Mouse (Mus musculus) MEL (cell line): ENCODE measurements around the gene Gm20388.

Experiments used
- CTCF ChIP-seq, 3 experiments: IDR thresholded peaks in 2 of 3; conservative IDR thresholded peaks in 1 of 3; 2 replicates each; pipeline ENCODE4 v1.5.1; 2011 to 2012; ENCODE audit warnings: low read length in 3 of 3, low read depth in 2 of 3, mild to moderate bottlenecking in 2 of 3, improper control_type of control experiment in 1 of 3, inconsistent platforms in 1 of 3, mixed read lengths in 1 of 3, moderate library complexity in 1 of 3; ENCODE audit not compliant: control insufficient read depth in 1 of 3, insufficient read depth in 1 of 3, poor library complexity in 1 of 3, severe bottlenecking in 1 of 3
- EP300 ChIP-seq, 2 experiments: IDR thresholded peaks; 2 replicates each; pipeline ENCODE4 v1.6.1; 2011; ENCODE audit warnings: improper control_type of control experiment in 2 of 2, low read length in 2 of 2, low read depth in 1 of 2, mild to moderate bottlenecking in 1 of 2
- ETS1 ChIP-seq: IDR thresholded peaks from 2 replicates; pipeline ENCODE4 v1.6.1; 2012; ENCODE audit warnings: low read depth, mild to moderate bottlenecking, inconsistent platforms, low read length, improper control_type of control experiment, moderate library complexity
- MAX ChIP-seq: IDR thresholded peaks from 2 replicates; pipeline ENCODE4 v1.6.1; 2011; ENCODE audit warnings: low read length, improper control_type of control experiment
- MAZ ChIP-seq: IDR thresholded peaks from 2 replicates; pipeline ENCODE4 v1.6.1; 2012; ENCODE audit warnings: low read depth, mild to moderate bottlenecking, inconsistent platforms, low read length, improper control_type of control experiment
- MXI1 ChIP-seq: IDR thresholded peaks from 2 replicates; pipeline ENCODE4 v1.6.1; 2011; ENCODE audit warnings: mild to moderate bottlenecking, low read depth, low read length, improper control_type of control experiment
- MYC ChIP-seq: IDR thresholded peaks from 2 replicates; pipeline ENCODE4 v1.6.1; 2011; ENCODE audit warnings: low read depth, mild to moderate bottlenecking, low read length, improper control_type of control experiment, moderate library complexity
- POLR2A ChIP-seq, 2 experiments: IDR thresholded peaks; 2 replicates each; pipeline ENCODE4 v1.6.1; 2011 to 2012; ENCODE audit warnings: low read length in 2 of 2, mild to moderate bottlenecking in 2 of 2, control low read depth in 1 of 2, improper control_type of control experiment in 1 of 2, low read depth in 1 of 2, moderate library complexity in 1 of 2; ENCODE audit not compliant: control insufficient read depth in 1 of 2, insufficient read depth in 1 of 2, poor library complexity in 1 of 2
- RCOR1 ChIP-seq: IDR thresholded peaks from 2 replicates; pipeline ENCODE4 v1.6.1; 2012; ENCODE audit warnings: low read depth, mild to moderate bottlenecking, inconsistent platforms, low read length, improper control_type of control experiment
- SMC3 ChIP-seq: IDR thresholded peaks from 2 replicates; pipeline ENCODE4 v1.6.1; 2011; ENCODE audit warnings: low read depth, low read length, improper control_type of control experiment
- UBTF ChIP-seq: IDR thresholded peaks from 2 replicates; pipeline ENCODE4 v1.6.1; 2012; ENCODE audit warnings: low read depth, mild to moderate bottlenecking, inconsistent platforms, low read length, improper control_type of control experiment, moderate library complexity, borderline replicate concordance; ENCODE audit not compliant: insufficient read depth
- USF2 ChIP-seq, 2 experiments: IDR thresholded peaks; 2 replicates each; pipeline ENCODE4 v1.6.1; 2011 to 2012; ENCODE audit warnings: improper control_type of control experiment in 2 of 2, low read length in 2 of 2, borderline replicate concordance in 1 of 2, inconsistent platforms in 1 of 2, low read depth in 1 of 2, mild to moderate bottlenecking in 1 of 2; ENCODE audit not compliant: insufficient read depth in 1 of 2
- ZNF384 ChIP-seq: IDR thresholded peaks from 2 replicates; pipeline ENCODE4 v1.6.1; 2012; ENCODE audit warnings: low read depth, mild to moderate bottlenecking, inconsistent platforms, low read length, improper control_type of control experiment

GRCm38 (mm10) chr8:124282878-124283630 lies 4372.4 kb downstream of the Gm20388 start:
- TF ChIP-seq ETS1, result no peak
- TF ChIP-seq ZNF384, result no peak
- TF ChIP-seq CTCF (IDR thresholded peaks at IDR 0.05 in 2 of 3, conservative IDR thresholded peaks at IDR 0.05 in 1 of 3; ENCODE audit: control insufficient read depth in 1 of 3, insufficient read depth in 1 of 3, low read depth in 2 of 3, low read length in 3 of 3, poor library complexity in 1 of 3, severe bottlenecking in 1 of 3), result no peak
- TF ChIP-seq RCOR1, result no peak
- TF ChIP-seq MAX, result no peak
- TF ChIP-seq EP300 (IDR thresholded peaks at IDR 0.05; ENCODE audit: low read depth in 1 of 2, low read length in 2 of 2), result no peak
- TF ChIP-seq USF2 (IDR thresholded peaks at IDR 0.05; ENCODE audit: borderline replicate concordance in 1 of 2, insufficient read depth in 1 of 2, low read depth in 1 of 2, low read length in 2 of 2), result no peak
- no peak for TF ChIP-seq SMC3
- no peak for TF ChIP-seq POLR2A (IDR thresholded peaks at IDR 0.05; ENCODE audit: control insufficient read depth in 1 of 2, insufficient read depth in 1 of 2, low read depth in 1 of 2, low read length in 2 of 2, poor library complexity in 1 of 2)
- TF ChIP-seq MAZ, result no peak
- TF ChIP-seq MXI1, result no peak
- TF ChIP-seq MYC, result no peak
- no peak for TF ChIP-seq UBTF
